Mouse (Mus musculus) macrophage (primary cell): Measurements from ENCODE around the gene Atf4. TPM values are rescaled to one million over a fixed set of nuclear protein-coding genes. Genes with fewer than 3 reads are reported as not detected.

Experiments
- H3K27ac ChIP-seq: fragments of 350-480 bp; formaldehyde crosslinking; 2 replicates; pipeline ENCODE4 v1.9.0; 2021
- H3K36me3 ChIP-seq: fragments of 350-480 bp; formaldehyde crosslinking; 2 replicates; pipeline ENCODE4 v1.9.0; 2021; ENCODE audit errors: inconsistent target
- H3K4me3 ChIP-seq: fragments of 350-480 bp; formaldehyde crosslinking; 2 replicates; pipeline ENCODE4 v1.9.0; 2021; ENCODE audit errors: inconsistent target
- H3K79me2 ChIP-seq: fragments of 350-480 bp; formaldehyde crosslinking; 2 replicates; pipeline ENCODE4 v1.9.0; 2021; ENCODE audit errors: inconsistent target
- WGBS: methylation state at CpG from one replicate; pipeline ENCODE4 v1.1.7; 2026; ENCODE audit warnings: inconsistent platforms; ENCODE audit not compliant: missing documents; 5-methylcytosine and 5-hydroxymethylcytosine counted together
- polyA plus RNA-seq: library from polyadenylated mRNA; stranded (reverse); fragments of 250-400 nt; gene quantifications from 3 replicates; pipeline ENCODE4 v1.2.4, GENCODE M21; 2018; ENCODE audit warnings: inconsistent platforms

Atf4 gene
- polyA plus RNA-seq, 1 experiment from 2014 or later, result 95.4 TPM

DNA sequence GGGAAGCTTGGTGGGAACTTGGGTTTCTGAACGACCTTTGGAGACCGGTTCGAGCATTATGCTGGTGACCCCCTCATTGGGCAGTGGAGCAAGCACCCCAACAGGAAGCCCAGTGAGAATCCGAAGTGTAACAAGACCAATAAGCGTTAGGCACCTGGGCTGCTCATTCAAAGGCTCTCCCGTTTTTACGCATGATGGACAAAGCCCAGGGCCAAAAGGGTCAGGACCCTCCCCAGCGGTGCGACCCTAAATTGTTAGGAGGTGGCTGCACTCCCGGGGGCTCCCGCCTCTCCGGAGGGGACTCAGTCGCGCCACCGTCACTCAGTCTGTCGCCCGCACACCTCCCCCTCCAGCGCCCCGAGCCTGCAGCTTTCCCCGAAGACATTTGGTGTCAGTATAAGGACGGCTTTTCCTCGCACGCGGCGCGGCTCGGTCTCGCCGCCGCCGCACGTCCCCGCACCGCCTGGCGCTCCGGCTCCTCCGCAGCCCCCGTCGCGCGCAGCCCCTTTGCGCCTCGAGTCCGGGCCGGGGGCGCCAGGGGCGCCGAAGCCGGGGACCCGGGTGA lies 31.9 kb downstream of the Atf4 start, which contains the start of gene Cacna1i:
Gene Cacna1i, plus strand, starts transcription at position 388 of the 565 bp plus-strand sequence.
- Histone ChIP-seq H3K79me2 (no peaks in the 10 kb centered on the region), H3K4me3 (no peak within 1 kb of the TSS), H3K36me3 (no peaks in the 10 kb centered on the region), H3K27ac (no peak within 1 kb of the TSS)
- 2% methylated on average over 49 of the region's 50 CpGs for WGBS

DNA sequence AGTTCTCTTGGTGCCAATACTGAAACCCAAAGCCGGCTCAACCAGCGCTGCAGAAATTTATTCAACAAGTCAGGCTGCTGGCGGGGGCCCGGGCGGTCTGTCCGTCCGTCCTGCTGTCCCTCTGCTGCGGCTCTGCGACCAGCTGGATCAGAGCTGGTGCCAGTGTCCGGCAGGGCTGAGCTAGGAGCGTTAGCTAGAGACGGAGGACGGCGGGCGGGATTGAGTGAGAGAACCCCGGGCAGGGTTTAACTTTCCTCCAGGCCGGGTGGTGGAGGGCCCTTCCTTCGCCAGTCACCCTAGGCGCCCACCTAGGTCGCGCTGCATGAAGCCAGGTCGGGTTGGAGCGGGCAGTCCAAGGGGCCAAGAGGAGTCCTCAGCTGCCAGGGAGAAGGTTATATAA lies 33.1 kb downstream of the Atf4 start:
- H3K36me3 ChIP-seq, result no peaks in the 10 kb centered on the region
- H3K27ac ChIP-seq, result no peak overlapping the region
- no peaks in the 10 kb centered on the region for H3K79me2 ChIP-seq
- 10% methylated on average over 23 of the region's 23 CpGs for WGBS
- H3K4me3 ChIP-seq, result no peak overlapping the region

DNA sequence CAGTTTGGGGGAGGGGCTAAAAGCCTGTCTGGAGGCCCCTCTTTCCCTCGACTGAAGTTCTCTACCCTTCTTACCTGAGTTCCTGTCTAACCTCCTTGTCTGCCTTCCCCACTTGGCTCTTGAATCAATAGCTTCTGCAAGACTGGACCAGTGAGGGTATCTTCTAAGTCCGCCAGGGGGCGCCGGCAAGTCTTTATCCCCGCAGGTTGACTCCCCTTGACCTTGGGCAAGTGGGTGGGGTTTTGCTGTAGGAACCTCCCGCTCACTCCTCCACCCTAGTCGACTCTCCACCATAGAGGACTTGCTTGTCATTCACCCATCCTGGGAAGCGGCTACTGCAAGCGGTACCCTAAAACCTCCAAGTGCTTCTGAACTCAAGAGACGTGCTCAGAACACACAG lies 34.5 kb downstream of the Atf4 start:
- 15% methylated on average over 10 of the region's 10 CpGs for WGBS
- Histone ChIP-seq H3K27ac (no peak overlapping the region), H3K4me3 (no peak overlapping the region), H3K79me2 (no peaks in the 10 kb centered on the region), H3K36me3 (no peaks in the 10 kb centered on the region)

DNA sequence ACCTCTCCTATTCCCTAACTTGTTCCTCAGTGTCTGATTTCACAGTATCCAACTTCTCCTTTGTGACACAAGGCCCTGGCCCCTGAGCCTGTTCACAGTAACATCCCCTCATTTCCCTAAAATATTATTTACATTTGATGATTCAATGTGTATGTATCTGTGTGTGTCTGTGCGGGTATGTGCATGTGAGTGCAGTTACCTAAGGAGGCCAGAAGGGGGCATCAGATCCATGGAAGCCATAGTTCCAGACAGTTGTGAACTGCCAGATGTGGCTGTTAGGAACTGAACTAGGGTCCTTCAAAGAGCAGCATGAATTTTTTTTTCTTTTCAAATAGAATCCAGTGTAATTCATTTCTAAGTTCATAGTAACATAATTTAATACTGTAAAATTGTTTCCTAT lies 42.2 kb downstream of the Atf4 start:
- Histone ChIP-seq H3K4me3 (no peak overlapping the region), H3K79me2 (no peaks in the 10 kb centered on the region), H3K27ac (no peak overlapping the region), H3K36me3 (no peaks in the 10 kb centered on the region)
- 100% methylated on average over 1 of the region's 1 CpGs for WGBS

DNA sequence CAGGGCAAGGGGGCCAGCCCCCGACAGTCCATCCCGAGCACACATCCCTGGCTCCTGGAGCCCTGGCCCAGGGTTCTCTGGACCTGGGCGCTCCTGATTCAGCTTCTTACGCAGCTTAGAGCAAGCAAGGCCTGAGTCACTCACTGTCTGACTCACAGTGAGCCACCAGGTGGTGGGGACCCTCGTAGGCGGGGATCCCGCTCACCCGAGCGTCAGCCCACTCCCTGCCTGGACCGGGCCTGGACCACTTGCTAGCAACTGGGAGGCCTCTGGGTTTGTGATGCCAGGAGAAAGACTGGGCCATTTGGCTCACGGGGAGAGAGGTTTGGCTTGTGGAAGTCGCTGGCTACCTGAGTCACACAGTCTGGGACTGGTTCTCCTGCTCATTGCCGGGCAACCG lies 48.8 kb downstream of the Atf4 start:
- H3K79me2 ChIP-seq, result no peaks in the 10 kb centered on the region
- no peak overlapping the region for H3K4me3 ChIP-seq
- H3K36me3 ChIP-seq, result no peaks in the 10 kb centered on the region
- 75% methylated on average over 14 of the region's 14 CpGs for WGBS
- no peak overlapping the region for H3K27ac ChIP-seq

DNA sequence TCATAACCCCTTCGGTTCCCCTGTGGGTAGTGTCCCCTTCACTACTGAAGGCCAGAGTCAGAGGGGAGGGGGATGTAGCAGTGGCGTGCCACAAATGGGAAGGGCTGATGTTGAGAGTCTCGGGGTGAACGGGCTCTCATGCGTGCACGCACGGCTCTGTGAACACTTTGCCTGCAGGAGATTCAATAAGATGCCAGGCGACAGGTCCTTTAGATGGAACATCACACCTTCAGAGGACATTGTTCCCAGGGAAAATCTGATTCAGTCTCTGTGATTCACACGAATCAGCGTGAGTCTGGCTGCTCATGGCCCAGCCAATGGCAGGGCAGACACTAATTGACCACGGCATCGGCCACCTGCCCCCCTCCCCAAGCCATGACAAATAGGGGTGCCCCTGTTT lies 49.2 kb downstream of the Atf4 start:
- 90% methylated on average over 12 of the region's 12 CpGs for WGBS
- Histone ChIP-seq H3K36me3 (no peaks in the 10 kb centered on the region), H3K79me2 (no peaks in the 10 kb centered on the region)

DNA sequence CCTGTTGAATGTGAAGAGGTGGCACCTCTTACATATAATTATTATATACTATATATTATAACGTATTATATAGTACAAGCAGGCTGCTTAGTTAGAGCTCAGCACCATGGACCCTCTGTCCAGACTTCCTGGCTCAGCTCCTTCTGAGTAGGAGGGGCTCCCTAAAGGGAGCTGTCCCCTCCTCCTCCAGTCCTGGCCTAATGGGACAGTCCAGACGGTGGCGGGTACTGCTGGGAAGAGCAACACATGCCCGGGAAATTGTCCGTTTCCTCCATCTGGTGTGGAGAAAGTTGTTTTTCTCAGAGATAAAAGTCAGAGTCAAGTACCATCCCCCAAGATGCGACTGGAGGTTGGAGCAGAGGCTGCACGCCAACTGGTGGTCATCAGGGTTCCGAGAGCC lies 51.2 kb downstream of the Atf4 start:
- H3K36me3 ChIP-seq, result no peaks in the 10 kb centered on the region
- H3K79me2 ChIP-seq, result no peaks in the 10 kb centered on the region
- WGBS, result 41% methylated on average over 8 of the region's 8 CpGs

More for the DNA sequence above, 49.2 kb downstream of the Atf4 start:
- no peak overlapping the region for H3K4me3 ChIP-seq
- no peak overlapping the region for H3K27ac ChIP-seq

More for the DNA sequence above, 51.2 kb downstream of the Atf4 start:
- Histone ChIP-seq H3K4me3 (no peak overlapping the region), H3K27ac (no peak overlapping the region)

Other genes starting within 250 kb of the Atf4 start
- gene Pdgfb, start 240.2 kb upstream of the Atf4 start, polyA plus RNA-seq, result 10.0 to 24.1 TPM (median 11.9 TPM) in 3 replicates
- 139 to 428 TPM (median 314 TPM) in 3 replicates for gene Syngr1, start 163.8 kb upstream of the Atf4 start, polyA plus RNA-seq
- 633 to 940 TPM (median 770 TPM) in 3 replicates for gene Rpl3, start 163.3 kb upstream of the Atf4 start, polyA plus RNA-seq
- gene Tab1, start 122.1 kb upstream of the Atf4 start, polyA plus RNA-seq, result 10.5 to 14.4 TPM (median 12.8 TPM) in 3 replicates
- gene Mgat3, start 81.5 kb upstream of the Atf4 start, polyA plus RNA-seq, result 0.03 TPM in 1 of 3 replicates, not detected in the others
- gene Mief1, start 21.2 kb upstream of the Atf4 start, polyA plus RNA-seq, result 11.6 to 15.1 TPM (median 13.3 TPM) in 3 replicates
- gene AC140267.1, start 19.3 kb upstream of the Atf4 start, polyA plus RNA-seq, result not detected in 3 replicates
- gene Rps19bp1, start 9.1 kb downstream of the Atf4 start, polyA plus RNA-seq, result 26.4 to 49.1 TPM (median 28.5 TPM) in 3 replicates
- not detected in 3 replicates for gene Cacna1i, start 32.1 kb downstream of the Atf4 start, polyA plus RNA-seq